Comparison of ENCODE assay signal across 10 mouse cellular contexts in genomic region chr9:44484311-44485104, GRCm38 (mm10). TPM values are rescaled to one million over a fixed set of nuclear protein-coding genes. Genes with fewer than 3 reads are reported as not detected.
DNase-seq lines count a peak whose midpoint lies in the region; ATAC-seq and TF ChIP-seq lines count a peak whose summit lies in the region.
"Had no signal": no experiment of that assay in that cellular context is flagged by ENCODE, and none has a peak within 500 bp of the region (broad histone marks: within the 10 kb centered on the region; RNA-seq: fewer than 3 reads in every experiment).

No protein-coding gene starts in this region.

- H3K4me3 ChIP-seq in CH12.LX (replicated peaks in 1 of 3; ENCODE audit: low read depth in 2 of 3, low read length in 2 of 3, poor library complexity in 1 of 3): peak overlapping the region; percentile 80 to 96 (median 92)
- peak overlapping the region; percentile 99 for H3K4me3 ChIP-seq in forebrain, embryonic 13.5 days
- peak overlapping the region; percentile 92 for H3K4me3 ChIP-seq in kidney, embryonic 16.5 days (ENCODE audit: low read length)
- H3K4me3 ChIP-seq in myocyte: peak overlapping the region; percentile 94

- peak overlapping the region; percentile 97 for H3ac ChIP-seq in myocyte (ENCODE audit: control insufficient read depth, insufficient read length)

- peak overlapping the region; percentile 85 for H3K4me2 ChIP-seq in CH12.LX (ENCODE audit: insufficient read depth, low read depth, poor library complexity, severe bottlenecking)
- peak overlapping the region; percentile 99 for H3K4me2 ChIP-seq in forebrain, embryonic 13.5 days
- H3K4me2 ChIP-seq in kidney, embryonic 16.5 days (replicated peaks; ENCODE audit: low read depth, low read length): peak overlapping the region; percentile 82
- peak overlapping the region; percentile 87 for H3K4me2 ChIP-seq in myocyte (ENCODE audit: low read depth)

- H3K36me3 ChIP-seq in CH12.LX (replicated peaks in 1 of 2; ENCODE audit: control insufficient read depth in 1 of 2, insufficient read depth in 1 of 2, low read length in 1 of 2): peaks cover 0 to 25% of the 10 kb centered on the region in 2 experiments
- H3K36me3 ChIP-seq in forebrain, embryonic 13.5 days (ENCODE audit: poor library complexity, severe bottlenecking): no peaks in the 10 kb centered on the region
- no peaks in the 10 kb centered on the region for H3K36me3 ChIP-seq in kidney, embryonic 16.5 days (ENCODE audit: insufficient read depth, low read length)
- H3K36me3 ChIP-seq in myocyte (ENCODE audit: control insufficient read depth, insufficient read depth): no peaks in the 10 kb centered on the region

- in situ Hi-C loops in CH12.LX (cut with MboI; ENCODE audit: low pct_ligation_motif_present, low pct_unique_long_range_greater_than_20kb, low sequenced_read_pairs): no loop called here

- no peak for TF ChIP-seq RAD21 in CH12.LX (IDR thresholded peaks at IDR 0.05; ENCODE audit: low read depth, low read length)

- H3K27me3 ChIP-seq in CH12.LX (replicated peaks): peaks cover 5% of the 10 kb centered on the region
- no peaks in the 10 kb centered on the region for H3K27me3 ChIP-seq in forebrain, embryonic 13.5 days
- no peaks in the 10 kb centered on the region for H3K27me3 ChIP-seq in kidney, embryonic 16.5 days (ENCODE audit: insufficient read depth, low read length)
- H3K27me3 ChIP-seq in myocyte (ENCODE audit: control insufficient read depth, insufficient read depth, insufficient read length): no peaks in the 10 kb centered on the region

- no peak for ATAC-seq in forebrain, embryonic 13.5 days
- no peak for ATAC-seq in kidney, embryonic 16.5 days (ENCODE audit: low FRiP score, low TSS enrichment)

- dilution Hi-C loops in CH12.LX (cut with MboI; ENCODE audit: extremely low pct_ligation_motif_present, extremely low pct_unique_long_range_greater_than_20kb, low sequenced_read_pairs): no loop called here

- WGBS in forebrain, embryonic 13.5 days: 40% methylated on average over 7 of the region's 7 CpGs
- WGBS in kidney, embryonic 16.5 days: 15% methylated on average over 7 of the region's 7 CpGs

- TF ChIP-seq CTCF in CH12.LX (conservative IDR thresholded peaks at IDR 0.05 in 1 of 2, IDR thresholded peaks at IDR 0.05 in 1 of 2; ENCODE audit: low read depth in 2 of 2, low read length in 2 of 2): no peak

- peak; percentile 9 for DNase-seq in gastrocnemius, adult 18-20 months (ENCODE audit: low spot score)
- no peak for DNase-seq in gastrocnemius, adult 8-10 months (ENCODE audit: low spot score in 2 of 2)
- no peak for DNase-seq in CH12.LX (ENCODE audit: extremely low read depth)
- DNase-seq in c-Kit-positive CD71-positive TER-119-positive erythroid progenitor cells, embryonic 14.5 days (ENCODE audit: low spot score): no peak
- no peak for DNase-seq in B cell, adult 2 months

- no peak for TF ChIP-seq POLR2A in CH12.LX (IDR thresholded peaks at IDR 0.05; ENCODE audit: low read depth, low read length)
- TF ChIP-seq POLR2A in myocyte (IDR thresholded peaks at IDR 0.05; ENCODE audit: insufficient read length, low read depth): no peak

- H3K4me1 ChIP-seq in CH12.LX (ENCODE audit: control insufficient read depth in 1 of 2, insufficient read depth in 2 of 2): peaks cover 11 to 81% of the 10 kb centered on the region in 2 experiments
- peaks cover 79% of the 10 kb centered on the region for H3K4me1 ChIP-seq in forebrain, embryonic 13.5 days
- H3K4me1 ChIP-seq in kidney, embryonic 16.5 days (ENCODE audit: insufficient read depth, low read length): peaks cover 74% of the 10 kb centered on the region

- H3K79me2 ChIP-seq in CH12.LX (replicated peaks; ENCODE audit: control insufficient read depth, extremely low read depth, insufficient read depth, poor library complexity, severe bottlenecking): no peaks in the 10 kb centered on the region
- peaks cover 68% of the 10 kb centered on the region for H3K79me2 ChIP-seq in myocyte (ENCODE audit: control insufficient read depth, insufficient read depth)

- no peak overlapping the region for H3K27ac ChIP-seq in CH12.LX (ENCODE audit: insufficient read depth, low read depth)
- peak overlapping the region; percentile 99; the same call in 1 of the 2 replicates for H3K27ac ChIP-seq in forebrain, embryonic 13.5 days
- peak overlapping the region; percentile 94 for H3K27ac ChIP-seq in kidney, embryonic 16.5 days (ENCODE audit: low read length)

- TF ChIP-seq EP300 in CH12.LX (IDR thresholded peaks at IDR 0.05; ENCODE audit: low read length): no peak

- H3K9me3 ChIP-seq in CH12.LX (replicated peaks; ENCODE audit: low read length): no peaks in the 10 kb centered on the region
- H3K9me3 ChIP-seq in forebrain, embryonic 13.5 days (replicated peaks): no peaks in the 10 kb centered on the region
- H3K9me3 ChIP-seq in kidney, embryonic 16.5 days (ENCODE audit: low read length): no peaks in the 10 kb centered on the region

- peak overlapping the region; percentile 94; the same call in 1 of the 2 replicates for H3K9ac ChIP-seq in CH12.LX (ENCODE audit: insufficient read depth, low read depth)
- H3K9ac ChIP-seq in forebrain, embryonic 13.5 days: peak overlapping the region; percentile 99
- H3K9ac ChIP-seq in kidney, embryonic 16.5 days (replicated peaks; ENCODE audit: low read length): peak overlapping the region; percentile 97

TF ChIP-seq in CH12.LX, 34 proteins besides CTCF, POLR2A, EP300 and RAD21:
- TF ChIP-seq E2F4 (IDR thresholded peaks at IDR 0.05; ENCODE audit: insufficient replicate concordance, low read depth, low read length): no peak

TF ChIP-seq in myocyte, 11 proteins besides CTCF, POLR2A, EP300 and RAD21:
- no peak for TF ChIP-seq TCF12 (IDR thresholded peaks at IDR 0.05; ENCODE audit: insufficient read depth, poor library complexity, severe bottlenecking)
- TF ChIP-seq MYOD1 (IDR thresholded peaks at IDR 0.05; ENCODE audit: control insufficient read depth in 1 of 3, insufficient read length in 2 of 3, low read depth in 2 of 3): no peak
- no peak for TF ChIP-seq MAX (IDR thresholded peaks at IDR 0.05; ENCODE audit: low read depth)
- TF ChIP-seq USF1 (IDR thresholded peaks at IDR 0.05; ENCODE audit: low read depth): no peak
- TF ChIP-seq MYOG (IDR thresholded peaks at IDR 0.05; ENCODE audit: control insufficient read depth in 1 of 3, insufficient read depth in 1 of 3, insufficient read length in 2 of 3, low read depth in 2 of 3): no peak
- TF ChIP-seq SRF (IDR thresholded peaks at IDR 0.05; ENCODE audit: control insufficient read depth, insufficient read length, low read depth): no peak
- TF ChIP-seq TCF3 (IDR thresholded peaks at IDR 0.05; ENCODE audit: insufficient read length, low read depth): no peak
- no peak for TF ChIP-seq E2F4 (IDR thresholded peaks at IDR 0.05; ENCODE audit: insufficient read depth)
- TF ChIP-seq POLR2AphosphoS2 (IDR thresholded peaks at IDR 0.05; ENCODE audit: insufficient read length, low read depth): no peak
- no peak for TF ChIP-seq CEBPB (IDR thresholded peaks at IDR 0.05; ENCODE audit: insufficient read depth, poor library complexity, severe bottlenecking)
- TF ChIP-seq REST (IDR thresholded peaks at IDR 0.05; ENCODE audit: insufficient read depth, insufficient read length): no peak

RNA-seq across cellular contexts. Expression of gene Bcl9l, which starts 1.9 kb away (rescaled TPM):
- 10 to 100 TPM; 36.0 to 36.6 TPM for total RNA-seq in gastrocnemius, adult 18-20 months (2021)
- total RNA-seq in gastrocnemius, adult 8-10 months (2022): 10 to 100 TPM; 36.4 to 43.8 (median 41.7) TPM
- total RNA-seq in CH12.LX (2012; rRNA removed) (0.88 and 1.6 TPM in 2 replicates), CH12.LX (2014; rRNA removed) (0.08 and 0.67 TPM in 2 replicates)
- polyA plus RNA-seq in CH12.LX (2012; ENCODE audit: insufficient read length, low read depth) (6.2 and 7.5 TPM in 2 replicates), myocyte (2012; fragmentation: generic; extraction: Trizol) (35.4 TPM)
- 8.6 and 9.1 TPM in 2 replicates for polyA plus RNA-seq in forebrain, embryonic 13.5 days (2015; fragmentation: Nextera tagmentation; extraction: Ambion mirVana)
- 11.3 and 12.4 TPM in 2 replicates for polyA plus RNA-seq in kidney, embryonic 16.5 days (2015; fragmentation: Nextera tagmentation; extraction: Ambion mirVana)

RNA-seq across cellular contexts. Expression of gene Upk2, which starts 29.7 kb away (rescaled TPM):
- total RNA-seq in gastrocnemius, adult 18-20 months (2021): under 1 TPM; 0.43 to 0.83 TPM
- under 1 TPM in 2 of 4 experiments, not detected in 2; 0.29 to 0.54 TPM for total RNA-seq in gastrocnemius, adult 8-10 months (2022)
- total RNA-seq in CH12.LX (2012; rRNA removed) (not detected in 2 replicates), CH12.LX (2014; rRNA removed) (not detected in 2 replicates)
- polyA plus RNA-seq in CH12.LX (2012; ENCODE audit: insufficient read length, low read depth) (not detected in 2 replicates), myocyte (2012; fragmentation: generic; extraction: Trizol) (not detected)
- not detected in 2 replicates for polyA plus RNA-seq in forebrain, embryonic 13.5 days (2015; fragmentation: Nextera tagmentation; extraction: Ambion mirVana)
- polyA plus RNA-seq in kidney, embryonic 16.5 days (2015; fragmentation: Nextera tagmentation; extraction: Ambion mirVana): 3.4 and 7.6 TPM in 2 replicates
- total RNA-seq: hematopoietic stem cell, adult 5-6 weeks; MEL had no signal

RNA-seq across cellular contexts. Expression of gene Foxr1, which starts 43.6 kb away (rescaled TPM):
- not detected for total RNA-seq in gastrocnemius, adult 18-20 months (2021)
- not detected for total RNA-seq in gastrocnemius, adult 8-10 months (2022)
- total RNA-seq in CH12.LX (2012; rRNA removed) (0.08 and 0.21 TPM in 2 replicates), CH12.LX (2014; rRNA removed) (not detected in 2 replicates)
- polyA plus RNA-seq in CH12.LX (2012; ENCODE audit: insufficient read length, low read depth) (1.4 and 1.5 TPM in 2 replicates), myocyte (2012; fragmentation: generic; extraction: Trizol) (not detected)
- not detected in 2 replicates for polyA plus RNA-seq in forebrain, embryonic 13.5 days (2015; fragmentation: Nextera tagmentation; extraction: Ambion mirVana)
- polyA plus RNA-seq in kidney, embryonic 16.5 days (2015; fragmentation: Nextera tagmentation; extraction: Ambion mirVana): not detected in 2 replicates
- total RNA-seq: hematopoietic stem cell, adult 5-6 weeks had no signal
